Mouse (Mus musculus) left cerebral cortex, postnatal 4 days (tissue): Measurements from ENCODE around the gene Wt1. TPM values are rescaled to one million over a fixed set of nuclear protein-coding genes. Genes with fewer than 3 reads are reported as not detected.

Source experiments
- DNase-seq: peaks from one replicate; pipeline ENCODE4 v3.0.0-alpha.2; 2022
- intact Hi-C: fragments of 180-260 bp; cut with DNase I; formaldehyde crosslinking; loops from one replicate; pipeline ENCODE4 v1.15.1; 2025
- total RNA-seq, 2 experiments: library from RNA; stranded (reverse); gene quantifications; 2 replicates each; pipeline ENCODE4 v1.2.3; 2021

Gene Wt1
- total RNA-seq, 2 experiments from 2014 or later, result 0.26 TPM; not detected in 1

- no peak for DNase-seq
- intact Hi-C loops, result no loop called here
Measured at GRCm38 (mm10) chr2:105174254-105174653, 47.9 kb downstream of the Wt1 start.

DNA sequence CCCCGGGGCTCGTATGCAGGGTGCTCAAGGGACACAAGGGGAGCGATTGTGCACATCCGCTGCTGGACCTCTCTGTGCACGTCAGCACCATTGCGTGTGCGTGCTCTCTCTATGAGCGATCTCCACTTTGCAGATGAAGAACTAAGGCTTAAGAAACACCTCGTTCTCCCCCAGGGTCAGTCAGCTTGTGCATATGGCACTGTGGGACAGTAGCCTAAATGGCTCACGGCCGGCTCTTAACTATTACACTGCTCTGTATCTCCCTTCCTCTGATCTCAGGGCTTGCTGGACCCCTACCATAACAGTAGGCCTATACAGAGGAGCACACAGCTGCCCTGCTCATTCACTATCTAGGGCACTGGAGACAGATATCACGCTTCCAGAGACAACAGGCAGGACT, 52.5 kb downstream of the Wt1 start:
- intact Hi-C loops, result no loop called here

DNA sequence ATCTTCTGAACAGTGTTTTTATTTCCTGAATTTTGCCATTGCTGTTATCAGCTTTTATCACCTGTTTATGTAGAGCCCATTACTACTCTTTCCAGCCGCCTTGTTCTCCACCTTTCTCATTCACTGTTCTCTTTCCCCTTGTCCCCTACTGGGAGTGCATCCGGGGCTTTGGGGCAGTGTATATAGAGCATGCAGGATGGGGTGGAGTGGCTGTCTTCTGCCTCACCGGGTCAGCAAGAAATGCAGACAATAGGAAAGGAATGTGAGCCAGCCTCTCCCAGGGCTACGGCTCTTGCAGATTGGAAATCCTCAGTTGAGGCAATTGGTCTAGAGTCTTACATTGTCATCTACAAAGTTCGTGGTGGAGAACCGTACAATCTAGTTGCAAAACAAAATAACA, 56.2 kb downstream of the Wt1 start:
- intact Hi-C loops, result no loop called here
- DNase-seq, result no peak

More for the DNA sequence above, 52.5 kb downstream of the Wt1 start:
- no peak for DNase-seq

DNA sequence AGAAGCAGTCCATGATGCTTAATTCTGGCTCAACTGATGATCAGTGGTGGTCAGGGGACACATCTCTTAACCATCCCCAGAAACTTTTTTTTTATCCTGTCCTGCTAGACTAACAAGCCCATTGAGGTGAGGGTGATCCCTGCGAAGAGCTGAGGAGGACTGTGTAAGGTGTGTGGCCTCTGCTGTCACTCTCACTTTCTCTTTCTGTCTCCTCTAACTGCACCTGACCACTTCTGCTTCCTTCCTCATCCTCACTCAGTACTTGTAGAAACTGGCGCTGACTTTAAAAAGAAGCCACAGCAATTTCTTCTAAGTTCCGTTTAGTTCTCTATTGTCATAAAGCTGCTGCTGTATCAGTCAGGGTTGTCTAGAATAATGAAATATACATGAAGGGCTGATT, 58.8 kb downstream of the Wt1 start:
- intact Hi-C loops, result no loop called here
- DNase-seq, result no peak

DNA sequence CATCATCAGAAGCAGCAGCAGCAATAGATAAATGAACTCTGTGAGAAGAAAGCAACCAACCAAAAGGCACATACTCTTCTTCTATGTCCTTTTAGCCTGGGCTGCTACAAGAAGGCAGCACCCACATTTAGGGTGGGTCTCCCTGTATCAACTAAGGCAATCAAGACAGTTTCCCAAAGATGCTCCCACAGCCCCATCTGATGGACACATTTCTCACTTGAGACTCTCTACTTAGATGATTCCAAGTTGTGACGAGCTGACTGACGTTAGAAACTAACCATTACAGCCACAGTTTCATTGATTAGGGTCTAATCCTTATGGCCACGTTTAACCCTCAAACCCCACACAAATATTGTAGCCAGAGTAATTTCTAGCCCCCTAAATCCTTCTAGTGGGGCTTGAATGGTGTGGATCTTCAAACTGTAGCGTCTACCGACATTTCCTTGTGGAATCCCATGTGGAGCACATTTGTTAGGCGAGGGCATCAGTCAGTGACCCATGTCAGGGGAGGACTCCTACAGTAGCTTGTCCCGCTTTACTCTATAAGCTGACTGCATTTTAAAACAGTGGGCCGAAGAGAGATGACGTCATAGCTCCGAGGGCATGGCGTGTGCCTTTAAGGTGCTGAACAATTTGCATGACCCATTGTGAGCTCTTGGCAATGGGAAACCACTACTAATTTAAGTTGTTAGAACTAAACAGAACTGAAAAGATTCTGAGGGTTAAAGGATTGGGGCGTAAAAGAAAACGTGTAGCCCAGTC, 59.6 kb downstream of the Wt1 start:
- intact Hi-C loops, result no loop called here
- DNase-seq, result no peak

- DNase-seq, result no peak
- intact Hi-C loops, result no loop called here
Measured at GRCm38 (mm10) chr2:105186591-105186990, 60.3 kb downstream of the Wt1 start.

DNA sequence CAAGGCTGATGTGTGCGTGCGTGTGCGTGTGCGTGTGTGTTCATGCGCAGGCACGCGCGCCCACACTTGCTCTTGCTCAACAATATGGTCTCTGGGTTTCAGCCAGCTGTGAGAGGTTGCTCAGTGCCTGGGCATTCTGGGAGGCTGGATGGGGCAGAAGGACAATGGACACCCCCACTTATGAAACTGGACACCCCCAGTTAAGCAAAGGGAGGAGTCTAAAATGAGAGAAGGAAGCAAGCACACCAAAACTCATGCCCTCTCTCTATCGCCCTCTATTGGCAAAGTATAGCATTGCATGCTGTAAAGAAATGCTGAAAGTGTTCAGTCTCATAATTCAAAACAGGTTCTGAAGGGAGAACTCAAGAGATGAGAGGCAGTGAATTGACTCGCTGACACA, 61.9 kb downstream of the Wt1 start:
- DNase-seq, result no peak
- intact Hi-C loops, result no loop called here

GRCm38 (mm10) chr2:105189352-105189751, 63.0 kb downstream of the Wt1 start:
- intact Hi-C loops, result no loop called here
- no peak for DNase-seq

DNA sequence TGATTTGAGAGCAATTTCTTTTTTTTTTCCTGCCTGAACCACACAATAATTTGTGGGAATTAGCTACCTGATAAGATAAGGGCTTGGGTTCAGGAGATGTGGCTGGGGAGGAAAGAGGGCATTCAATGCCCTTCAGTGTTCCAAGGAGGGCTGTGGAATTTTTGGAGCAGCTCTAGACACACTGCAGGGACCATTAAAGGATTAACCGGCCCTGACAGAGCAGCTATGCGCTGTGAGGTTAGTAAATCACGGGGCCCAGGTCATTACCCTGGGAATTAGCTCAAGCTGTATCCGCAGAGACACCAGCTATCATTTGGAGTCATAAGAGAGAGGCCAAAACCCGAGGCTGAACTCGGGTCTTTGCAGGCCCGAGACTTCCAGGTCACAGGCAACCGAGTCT, 73.8 kb downstream of the Wt1 start:
- intact Hi-C loops, result no loop called here
- DNase-seq, result no peak

DNA sequence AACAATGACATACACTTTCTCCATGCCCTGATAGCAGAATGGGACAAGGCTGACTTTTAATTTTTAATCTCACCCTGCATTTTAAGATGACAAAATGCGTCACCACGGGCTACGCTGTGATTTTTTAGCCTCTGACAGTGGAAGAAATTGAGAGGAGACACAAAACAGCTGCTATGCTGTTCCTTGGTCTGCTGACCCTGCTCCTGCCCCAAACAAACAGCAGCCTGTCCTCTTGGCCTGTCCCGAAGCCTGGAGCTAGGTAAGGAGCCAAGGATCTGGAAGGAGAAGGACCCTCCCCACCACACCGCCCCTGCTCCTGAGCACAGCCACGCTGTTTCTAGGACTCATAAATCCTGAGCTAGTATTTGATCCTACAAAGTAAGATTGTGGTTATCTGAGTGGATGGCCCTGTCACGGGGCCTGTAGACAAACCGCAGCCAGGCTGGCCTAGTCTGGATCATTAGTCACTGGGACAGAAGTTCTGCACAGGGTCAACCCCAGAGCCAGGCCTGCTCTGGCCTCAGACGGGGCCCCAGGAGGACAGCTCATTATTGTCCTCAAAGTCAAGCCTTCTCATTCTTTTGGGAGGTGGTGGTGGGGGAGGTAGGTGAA, 80.3 kb downstream of the Wt1 start:
- no peak for DNase-seq
- intact Hi-C loops, result no loop called here

DNA sequence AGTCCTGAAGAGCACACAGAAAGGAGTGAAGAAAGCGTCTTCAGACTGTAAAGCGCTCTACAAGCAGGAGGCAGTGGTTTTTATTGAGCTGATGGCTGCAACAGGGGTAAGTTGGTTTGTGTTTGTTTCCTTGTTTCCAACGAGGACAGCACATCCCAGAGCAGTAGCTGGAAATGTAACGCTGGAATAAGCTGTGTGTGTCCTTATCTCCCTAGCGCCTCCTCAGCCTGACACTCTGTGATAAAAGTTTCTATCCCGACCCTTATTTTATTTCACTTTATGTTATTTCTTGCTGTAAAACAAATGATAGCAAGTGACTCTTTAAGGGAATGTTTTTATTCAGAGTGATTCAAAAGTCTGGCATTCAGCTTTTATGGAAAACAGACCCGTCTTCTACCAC, 86.5 kb downstream of the Wt1 start:
- no peak for DNase-seq
- intact Hi-C loops, result no loop called here

GRCm38 (mm10) chr2:105215914-105216313, 89.6 kb downstream of the Wt1 start:
- no peak for DNase-seq
- intact Hi-C loops, result no loop called here

DNA sequence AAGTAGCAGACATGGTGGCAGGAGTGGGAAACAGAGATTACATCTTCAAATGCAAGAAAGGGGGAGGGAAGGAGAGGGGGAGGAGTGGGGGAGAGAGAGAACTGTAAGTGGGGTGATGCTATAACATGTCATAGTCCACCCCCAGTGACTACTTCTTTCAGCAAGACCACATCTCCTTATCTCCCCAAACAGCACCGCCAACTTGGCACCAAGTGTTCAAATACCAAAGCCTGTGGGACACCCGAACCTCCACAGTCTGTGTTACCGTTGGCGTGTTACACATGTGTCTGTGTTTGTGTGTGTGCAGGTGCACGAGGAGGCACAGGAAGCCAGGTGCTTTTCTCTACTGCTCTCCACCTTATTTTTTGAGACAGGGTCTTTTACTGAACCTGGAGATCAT, 92.9 kb downstream of the Wt1 start:
- DNase-seq, result no peak
- intact Hi-C loops, result no loop called here

DNA sequence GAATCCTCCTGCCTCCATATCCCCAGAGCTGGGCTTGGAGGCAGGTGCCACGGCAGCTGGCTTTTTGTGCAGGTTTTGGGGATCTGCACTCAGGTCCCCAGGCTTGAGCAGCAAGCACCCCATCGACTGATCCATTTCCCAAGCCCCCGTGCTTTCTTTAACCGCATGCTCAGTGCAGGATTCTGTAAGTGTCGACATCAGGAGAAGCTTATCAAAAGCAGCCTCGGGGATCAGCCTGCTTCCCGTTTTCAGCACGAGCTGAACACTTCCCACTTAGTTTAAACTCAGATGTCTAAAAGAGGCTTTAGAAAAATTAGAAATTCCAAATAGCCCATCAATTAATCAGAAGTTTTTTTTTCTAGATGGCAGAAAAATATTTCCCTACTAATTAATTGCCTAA, 93.3 kb downstream of the Wt1 start:
- intact Hi-C loops, result no loop called here
- no peak for DNase-seq

- intact Hi-C loops, result no loop called here
- peak; percentile 13 for DNase-seq
Measured at GRCm38 (mm10) chr2:105220738-105221303, 94.5 kb downstream of the Wt1 start.

Other genes starting within 250 kb of the Wt1 start
- 100 to 1,000 TPM; 108 to 124 TPM for gene Eif3m, start 109.4 kb upstream of the Wt1 start, total RNA-seq
- not detected for gene Gm11060, start 34.5 kb upstream of the Wt1 start, total RNA-seq
- gene Them7, start 97.8 kb downstream of the Wt1 start, total RNA-seq, result not detected